Mouse (Mus musculus) stomach, postnatal 0 days (tissue): Measurements from ENCODE around the gene Fau. TPM values are rescaled to one million over a fixed set of nuclear protein-coding genes. Genes with fewer than 3 reads are reported as not detected.

ENCODE experiments used
- ATAC-seq: fragments of 200-750 bp; cut with Nextera tagmentation; 2 replicates; pipeline ENCODE4 v1.8.0; 2017; ENCODE audit not compliant: low FRiP score, low TSS enrichment
- DNase-seq: peaks from one replicate; pipeline ENCODE4 v3.0.0-alpha.2; 2016; ENCODE audit warnings: low spot score
- H3K27ac ChIP-seq: fragments of 300-500 bp; sonication (generic); replicated peaks from 2 replicates; pipeline ENCODE4 v1.5.1; 2014; ENCODE audit warnings: mild to moderate bottlenecking, control low read depth
- H3K27me3 ChIP-seq: fragments of 300-500 bp; sonication (generic); 2 replicates; pipeline ENCODE4 v1.6.1; 2014; ENCODE audit warnings: low read length; ENCODE audit not compliant: control insufficient read depth, insufficient read depth
- H3K36me3 ChIP-seq: fragments of 300-500 bp; sonication (generic); 2 replicates; pipeline ENCODE4 v1.6.1; 2014; ENCODE audit warnings: low read length, mixed read lengths; ENCODE audit not compliant: control insufficient read depth, insufficient read depth
- H3K4me1 ChIP-seq: fragments of 300-500 bp; sonication (generic); replicated peaks from 2 replicates; pipeline ENCODE4 v1.6.1; 2014; ENCODE audit warnings: antibody characterized with exemption; ENCODE audit not compliant: control insufficient read depth, insufficient read depth
- H3K4me2 ChIP-seq: fragments of 300-500 bp; sonication (generic); replicated peaks from 2 replicates; pipeline ENCODE4 v1.6.1; 2014; ENCODE audit warnings: low read depth, mild to moderate bottlenecking, control low read depth, moderate library complexity
- H3K4me3 ChIP-seq: fragments of 300-500 bp; sonication (generic); 2 replicates; pipeline ENCODE4 v1.5.1; 2014; ENCODE audit warnings: low read depth, low read length, control low read depth
- H3K9ac ChIP-seq: fragments of 300-500 bp; sonication (generic); 2 replicates; pipeline ENCODE4 v1.6.1; 2014; ENCODE audit warnings: mild to moderate bottlenecking, low read length, control low read depth, mixed read lengths
- H3K9me3 ChIP-seq: fragments of 300-500 bp; sonication (generic); 2 replicates; pipeline ENCODE4 v1.6.1; 2016; ENCODE audit warnings: low read length; ENCODE audit not compliant: control insufficient read depth
- CTCF ChIP-seq: IDR thresholded peaks from 2 replicates; pipeline ENCODE4 v1.5.1; 2016; ENCODE audit warnings: antibody characterized with exemption, low read depth, mild to moderate bottlenecking, moderate library complexity
- EP300 ChIP-seq: optimal IDR thresholded peaks from 2 replicates; pipeline ENCODE3; 2016; ENCODE audit warnings: antibody characterized with exemption
- WGBS: fragments of 180-500 bp; shearing (Covaris S2); extraction: QIAGEN DNeasy Blood & Tissue Kit; methylation state at CpG from one replicate; pipeline ENCODE4 v1.1.7; 2014; 5-methylcytosine and 5-hydroxymethylcytosine counted together
- polyA plus RNA-seq: library from polyadenylated mRNA; unstranded; fragments of >200 nt; fragmentation: Nextera tagmentation; extraction: Ambion mirVana; gene quantifications from 2 replicates; pipeline ENCODE4 v1.2.1, GENCODE M21; 2015

Gene Fau
- polyA plus RNA-seq, 1 experiment from 2014 or later, result 857 TPM

DNA sequence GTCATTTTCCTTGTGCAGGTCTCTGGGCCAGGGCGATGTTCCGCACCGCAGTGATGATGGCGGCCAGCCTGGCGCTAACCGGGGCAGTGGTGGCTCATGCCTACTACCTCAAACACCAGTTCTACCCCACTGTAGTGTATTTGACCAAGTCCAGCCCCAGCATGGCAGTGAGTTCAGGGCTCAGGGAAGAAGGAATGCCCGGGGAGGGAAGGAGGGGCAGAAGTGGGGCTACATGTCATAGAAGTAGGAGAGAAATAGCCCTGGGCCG, 9.8 kb upstream of the Fau start:
- WGBS, result 74% methylated on average over 8 of the region's 8 CpGs
- no peaks in the 10 kb centered on the region for H3K9me3 ChIP-seq
- peak overlapping the region; percentile 87 for H3K4me2 ChIP-seq
- 0 out of 2 replicates have a peak, but pooled peaks cover 2% of the 10 kb centered on the region for H3K4me1 ChIP-seq
- no peak for DNase-seq
- peak overlapping the region; percentile 82 for H3K9ac ChIP-seq
- ATAC-seq, result no peak; the same call in 1 of the 2 replicates
- peaks cover 37% of the 10 kb centered on the region for H3K36me3 ChIP-seq
- no peaks in the 10 kb centered on the region for H3K27me3 ChIP-seq
- no peak for TF ChIP-seq CTCF
- no peak for TF ChIP-seq EP300
- peak overlapping the region; percentile 82 for H3K4me3 ChIP-seq
- peak overlapping the region; percentile 98; the same call in 1 of the 2 replicates for H3K27ac ChIP-seq

DNA sequence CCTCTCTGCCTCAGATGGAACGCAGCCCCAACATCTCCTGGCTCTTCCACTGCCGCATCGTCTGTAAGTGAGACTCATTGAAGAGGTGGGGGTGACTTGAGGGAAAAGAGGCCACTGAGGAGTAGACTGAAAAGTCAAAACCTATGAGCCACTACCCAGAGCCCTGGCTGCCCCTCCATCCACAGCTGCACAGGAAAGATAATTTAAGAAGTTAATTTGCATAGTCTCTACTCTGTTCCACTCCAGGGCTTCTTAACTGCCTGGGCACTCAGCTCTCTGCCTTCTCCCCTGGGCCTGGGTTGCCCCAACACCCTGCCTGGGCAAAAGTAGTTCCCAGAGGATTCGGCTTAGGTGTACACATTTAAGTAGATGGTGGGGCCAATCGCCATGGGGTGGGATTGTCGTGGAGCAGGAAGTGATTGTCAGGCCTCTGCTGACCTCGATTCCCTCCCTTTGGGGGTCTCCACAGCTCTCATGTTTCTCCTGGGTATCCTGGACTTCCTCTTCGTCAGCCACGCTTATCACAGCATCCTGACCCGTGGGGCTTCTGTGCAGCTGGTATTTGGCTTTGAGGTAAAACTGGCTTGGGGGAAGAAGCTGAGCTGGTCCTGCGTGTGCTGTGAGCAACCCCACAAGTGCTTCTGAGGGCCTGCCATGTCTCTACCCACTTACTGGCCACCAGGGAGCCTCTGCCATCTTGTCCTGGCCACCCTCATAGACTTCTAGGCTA, 8.8 kb upstream of the Fau start:
- Histone ChIP-seq H3K4me3 (no peak overlapping the region), H3K27ac (no peak overlapping the region), H3K27me3 (no peaks in the 10 kb centered on the region), H3K9ac (no peak overlapping the region), H3K4me2 (no peak overlapping the region), H3K4me1 (0 out of 2 replicates have a peak, but pooled peaks cover 2% of the 10 kb centered on the region), H3K9me3 (no peaks in the 10 kb centered on the region), H3K36me3 (peaks cover 39% of the 10 kb centered on the region)
- TF ChIP-seq EP300, result no peak
- no peak for ATAC-seq
- WGBS, result 85% methylated on average over 11 of the region's 11 CpGs
- no peak for DNase-seq

- Histone ChIP-seq H3K9ac (no peak overlapping the region), H3K9me3 (no peaks in the 10 kb centered on the region), H3K4me3 (no peak overlapping the region), H3K4me2 (no peak overlapping the region), H3K27ac (no peak overlapping the region), H3K4me1 (peaks cover 2% of the 10 kb centered on the region; the same call in 1 of the 2 replicates), H3K36me3 (peaks cover 39% of the 10 kb centered on the region), H3K27me3 (no peaks in the 10 kb centered on the region)
- 83% methylated on average over 7 of the region's 7 CpGs for WGBS
- no peak for ATAC-seq
- TF ChIP-seq EP300 (no peak), CTCF (no peak)
- DNase-seq, result no peak
Measured at GRCm38 (mm10) chr19:6052516-6052915, 5.1 kb upstream of the Fau start.

DNA sequence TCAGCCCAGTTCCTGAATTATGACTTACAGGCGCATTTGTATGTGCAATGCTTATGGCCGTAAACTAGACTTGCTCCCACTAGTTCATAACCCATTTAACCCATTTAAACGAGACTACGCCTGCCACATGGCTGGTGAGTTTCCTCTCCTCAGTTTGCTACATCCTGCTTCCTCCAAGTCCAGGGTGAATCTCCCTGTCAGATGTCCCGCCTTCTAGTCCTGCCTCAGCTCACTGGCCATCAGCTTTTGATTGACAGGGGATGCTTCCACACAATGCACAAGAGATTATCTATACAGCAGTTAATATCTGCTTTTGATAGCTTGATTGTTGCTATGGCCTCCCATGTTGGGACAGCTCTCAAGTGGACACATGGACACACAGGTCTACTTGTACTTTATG, 3.3 kb upstream of the Fau start:
- H3K4me3 ChIP-seq, result no peak overlapping the region
- no peak for DNase-seq
- no peaks in the 10 kb centered on the region for H3K9me3 ChIP-seq
- H3K9ac ChIP-seq, result no peak overlapping the region
- 77% methylated on average over 5 of the region's 5 CpGs for WGBS
- H3K4me1 ChIP-seq, result no peaks in the 10 kb centered on the region; the same call in 1 of the 2 replicates
- no peaks in the 10 kb centered on the region for H3K27me3 ChIP-seq
- TF ChIP-seq CTCF, result no peak
- TF ChIP-seq EP300, result no peak
- H3K4me2 ChIP-seq, result no peak overlapping the region
- H3K36me3 ChIP-seq, result peaks cover 32% of the 10 kb centered on the region
- ATAC-seq, result no peak
- no peak overlapping the region for H3K27ac ChIP-seq

GRCm38 (mm10) chr19:6056696-6057095, 948 bp upstream of the Fau start:
- Histone ChIP-seq H3K4me3 (peak overlapping the region; percentile 76), H3K27ac (no peak overlapping the region), H3K27me3 (no peaks in the 10 kb centered on the region), H3K9me3 (no peaks in the 10 kb centered on the region), H3K4me1 (no peaks in the 10 kb centered on the region; the same call in 1 of the 2 replicates), H3K4me2 (peak overlapping the region; percentile 81), H3K9ac (peak overlapping the region; percentile 32; the same call in 1 of the 2 replicates), H3K36me3 (peaks cover 11% of the 10 kb centered on the region)
- no peak for ATAC-seq
- TF ChIP-seq EP300 (no peak), CTCF (no peak)
- DNase-seq, result no peak
- 39% methylated on average over 4 of the region's 4 CpGs for WGBS

- Histone ChIP-seq H3K27ac (peak overlapping the region; percentile 87), H3K4me3 (peak overlapping the region; percentile 76), H3K36me3 (no peaks in the 10 kb centered on the region; the same call in none of the 2 replicates), H3K9me3 (no peaks in the 10 kb centered on the region), H3K27me3 (no peaks in the 10 kb centered on the region), H3K4me1 (peaks cover 5% of the 10 kb centered on the region), H3K4me2 (peak overlapping the region; percentile 66), H3K9ac (peak overlapping the region; percentile 89)
- no peak for ATAC-seq
- WGBS, result 26% methylated on average over 5 of the region's 5 CpGs
- no peak for TF ChIP-seq CTCF
- TF ChIP-seq EP300, result no peak
- DNase-seq, result no peak
Measured at GRCm38 (mm10) chr19:6058513-6058912, 869 bp downstream of the Fau start.
